Mouse (Mus musculus) large intestine, adult 2 months (tissue): ENCODE data around the gene Cfdp1. TPM values are rescaled to one million over a fixed set of nuclear protein-coding genes. Genes with fewer than 3 reads are reported as not detected.

Source experiments
- DNase-seq: peaks from one replicate; pipeline ENCODE4 v3.0.0-alpha.2; 2012; ENCODE audit warnings: low read depth, low spot score
- WGBS: fragments of 180-500 bp; shearing (Covaris S2); methylation state at CpG from one replicate; pipeline ENCODE4 v1.1.7; 2018; 5-methylcytosine and 5-hydroxymethylcytosine counted together
- polyA plus RNA-seq: library from polyadenylated mRNA; depleted of rRNA; stranded (reverse); fragments of >200 nt; gene quantifications from 2 replicates; pipeline ENCODE4 v1.2.3, GENCODE M21; 2012; rRNA removed

The Cfdp1 gene
- polyA plus RNA-seq, 1 experiment, result 5.7 TPM

GRCm38 (mm10) chr8:111731231-111731977 is 122.7 kb downstream of the Cfdp1 start:
- WGBS, result under 1% methylated on average over 39 of the region's 39 CpGs
- DNase-seq, result peak; percentile 95

DNA sequence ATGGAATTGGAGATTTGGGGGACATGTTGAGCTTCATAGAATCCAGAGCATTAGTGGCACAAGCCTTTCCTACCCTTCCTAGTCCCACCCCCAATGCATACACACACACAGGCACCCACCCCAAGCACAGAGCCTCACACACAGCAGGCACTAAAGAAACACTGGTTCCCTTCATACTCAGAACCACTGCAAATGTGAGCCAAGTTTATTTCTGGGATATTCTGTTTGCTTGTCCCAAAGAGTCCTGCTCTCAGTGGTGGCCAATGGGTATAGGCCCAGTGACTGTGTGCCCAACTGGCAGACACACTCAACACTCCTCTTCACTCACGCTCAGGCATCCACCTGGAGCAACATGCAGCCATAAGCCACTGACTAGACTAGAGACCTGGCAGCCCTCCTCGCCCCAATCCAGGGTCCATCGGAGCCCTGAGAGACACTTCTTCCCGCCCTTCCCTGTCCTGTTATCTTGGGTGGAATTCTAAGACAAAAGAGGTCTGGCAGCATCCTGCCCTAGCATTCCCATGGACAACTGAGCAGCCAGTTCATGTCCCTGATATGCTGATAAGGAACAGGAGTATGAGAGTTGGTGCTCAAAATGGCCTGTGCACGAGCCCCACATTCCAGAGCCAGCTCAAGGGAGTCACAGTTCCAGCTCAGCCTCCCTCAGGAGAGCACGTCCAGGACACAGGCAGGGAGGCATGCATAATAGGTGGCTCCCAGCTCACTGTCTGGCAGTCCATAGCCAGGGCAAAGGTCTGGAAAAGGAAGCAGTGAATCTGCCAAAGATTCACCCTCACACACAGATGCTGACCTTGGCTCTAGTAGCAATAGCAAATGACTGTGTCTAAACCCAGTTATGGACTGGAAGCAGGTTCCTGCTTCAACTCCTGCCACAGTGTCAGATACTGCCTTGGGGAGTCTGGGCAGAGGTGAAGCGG is 124.6 kb downstream of the Cfdp1 start:
- DNase-seq, result no peak
- WGBS, result 27% methylated on average over 7 of the region's 7 CpGs

DNA sequence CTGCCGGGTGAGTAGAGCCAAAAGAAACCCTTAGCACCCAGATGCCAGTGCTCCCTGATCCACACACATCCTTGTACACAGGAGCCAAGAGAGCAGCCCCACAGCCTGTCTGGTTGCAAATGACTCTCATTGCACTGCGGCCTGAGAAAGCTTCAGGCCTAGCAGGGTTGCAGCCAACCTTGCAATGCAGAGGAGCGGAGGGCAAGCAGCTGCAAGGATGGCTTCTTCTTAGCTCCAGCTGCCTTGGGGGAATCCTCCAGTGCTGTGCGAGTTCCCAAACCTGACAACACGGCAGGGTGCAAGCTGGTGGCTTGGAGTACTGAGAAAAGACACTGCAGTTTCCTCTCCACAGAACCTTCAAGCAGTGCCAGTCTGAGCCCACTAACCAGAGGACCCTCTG is 125.6 kb downstream of the Cfdp1 start:
- no peak for DNase-seq
- WGBS, result 67% methylated on average over 5 of the region's 5 CpGs

DNA sequence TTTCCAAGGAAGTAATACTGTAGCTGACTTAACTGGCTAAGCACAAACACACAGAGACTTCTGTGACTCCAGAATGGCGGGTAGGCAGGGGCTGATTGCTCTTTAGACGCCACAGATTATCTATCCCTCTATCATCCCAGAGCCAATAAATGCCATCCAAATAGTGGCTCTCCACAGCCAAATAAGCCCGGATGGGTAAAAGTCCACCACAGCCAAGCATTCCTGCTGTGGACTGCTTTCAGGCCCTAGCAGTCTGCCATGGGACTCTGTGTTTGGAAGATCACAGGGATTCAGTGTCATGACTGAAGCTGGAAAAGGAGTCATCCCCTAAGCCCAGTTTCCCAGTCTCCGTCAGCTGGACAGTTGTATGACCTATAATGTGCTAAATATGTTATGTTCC is 126.5 kb downstream of the Cfdp1 start:
- 40% methylated on average over 4 of the region's 4 CpGs for WGBS
- DNase-seq, result no peak

- no peak for DNase-seq
- 10% methylated on average over 7 of the region's 7 CpGs for WGBS
Measured at GRCm38 (mm10) chr8:111726102-111726900, 127.8 kb downstream of the Cfdp1 start.

- 72% methylated on average over 6 of the region's 6 CpGs for WGBS
- DNase-seq, result no peak
Measured at GRCm38 (mm10) chr8:111725341-111725740, 128.8 kb downstream of the Cfdp1 start.

DNA sequence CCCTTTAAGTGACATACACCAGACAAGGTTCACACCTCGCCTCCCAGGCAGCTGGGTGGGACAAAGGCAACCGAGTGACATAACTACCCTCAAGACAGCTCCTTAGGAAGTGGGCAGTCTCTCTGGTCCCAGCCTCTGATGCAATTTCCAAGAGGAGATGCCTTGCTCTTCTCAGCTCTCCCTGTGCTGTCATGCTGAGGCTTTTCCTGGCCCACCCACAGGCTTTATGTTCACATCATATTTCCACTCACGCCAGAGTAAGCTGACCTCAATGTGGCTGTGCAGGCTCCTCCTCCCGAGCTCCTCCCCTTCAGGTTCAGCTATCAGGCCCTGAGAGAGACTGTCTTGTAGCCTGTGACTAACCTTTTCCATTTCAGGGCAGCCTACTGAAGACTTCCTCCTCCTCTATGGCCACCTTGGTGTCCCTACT is 134.0 kb downstream of the Cfdp1 start:
- 47% methylated on average over 4 of the region's 4 CpGs for WGBS
- DNase-seq, result no peak

DNA sequence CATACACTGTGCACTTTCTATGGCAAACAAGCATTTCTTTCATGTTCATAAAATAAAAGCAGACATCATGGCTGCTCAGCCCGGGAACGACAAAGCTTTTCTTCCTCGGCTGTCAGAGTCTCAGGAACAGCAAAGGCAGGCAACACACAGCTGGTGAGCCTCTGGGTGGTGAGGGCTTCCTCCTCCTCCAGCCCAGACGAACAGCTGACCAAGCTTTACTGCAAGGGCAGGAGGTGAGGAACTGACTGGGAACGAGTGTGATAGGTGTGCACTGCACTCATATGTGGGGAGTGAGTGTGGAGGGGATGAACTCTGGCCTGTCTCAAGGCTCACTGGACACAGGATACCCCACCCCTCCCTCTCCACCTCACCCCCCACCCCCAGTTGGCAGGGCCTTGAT is 135.2 kb downstream of the Cfdp1 start:
- DNase-seq, result no peak

More for the DNA sequence above, 135.2 kb downstream of the Cfdp1 start:
- WGBS, result 39% methylated on average over 5 of the region's 5 CpGs

Other genes with a start within 250 kb of the Cfdp1 start
- 2.9 and 3.8 TPM in 2 replicates for gene Ldhd, start 223.9 kb downstream of the Cfdp1 start, polyA plus RNA-seq
- gene Zfp1, start 210.9 kb downstream of the Cfdp1 start, polyA plus RNA-seq, result 4.0 and 4.1 TPM in 2 replicates
- 4.0 and 6.1 TPM in 2 replicates for gene Ctrb1, start 163.3 kb downstream of the Cfdp1 start, polyA plus RNA-seq
- 77.4 and 114 TPM in 2 replicates for gene Bcar1, start 110.5 kb downstream of the Cfdp1 start, polyA plus RNA-seq
- gene Tmem170, start 22.5 kb upstream of the Cfdp1 start, polyA plus RNA-seq, result 9.0 and 13.2 TPM in 2 replicates
- 0.15 and 0.20 TPM in 2 replicates for gene Chst5, start 56.2 kb upstream of the Cfdp1 start, polyA plus RNA-seq
- gene Tmem231, start 79.6 kb upstream of the Cfdp1 start, polyA plus RNA-seq, result 1.2 and 1.3 TPM in 2 replicates
- gene Gabarapl2, start 86.4 kb upstream of the Cfdp1 start, polyA plus RNA-seq, result 43.1 and 49.7 TPM in 2 replicates
- 1.7 and 2.2 TPM in 2 replicates for gene Adat1, start 138.0 kb upstream of the Cfdp1 start, polyA plus RNA-seq
- gene Kars, start 157.0 kb upstream of the Cfdp1 start, polyA plus RNA-seq, result 68.3 and 79.5 TPM in 2 replicates
- 4.4 and 5.7 TPM in 2 replicates for gene Terf2ip, start 157.1 kb upstream of the Cfdp1 start, polyA plus RNA-seq
- not detected in 2 replicates for gene Gm6793, start 160.7 kb upstream of the Cfdp1 start, polyA plus RNA-seq